Mouse (Mus musculus) bone marrow, adult 2 months (tissue): Measurements from ENCODE around the gene Eif3f.

Experiments used
- CTCF ChIP-seq: fragments of 200-500 bp; IDR thresholded peaks from 2 replicates; pipeline ENCODE4 v1.5.1; 2011; ENCODE audit warnings: low read length, control low read depth; ENCODE audit not compliant: control insufficient read depth, insufficient read depth
- POLR2A ChIP-seq: fragments of 200-500 bp; IDR thresholded peaks from 2 replicates; pipeline ENCODE4 v1.6.1; 2011; ENCODE audit warnings: low read depth, mild to moderate bottlenecking, control low read depth, low read length, borderline replicate concordance; ENCODE audit not compliant: control insufficient read depth

DNA sequence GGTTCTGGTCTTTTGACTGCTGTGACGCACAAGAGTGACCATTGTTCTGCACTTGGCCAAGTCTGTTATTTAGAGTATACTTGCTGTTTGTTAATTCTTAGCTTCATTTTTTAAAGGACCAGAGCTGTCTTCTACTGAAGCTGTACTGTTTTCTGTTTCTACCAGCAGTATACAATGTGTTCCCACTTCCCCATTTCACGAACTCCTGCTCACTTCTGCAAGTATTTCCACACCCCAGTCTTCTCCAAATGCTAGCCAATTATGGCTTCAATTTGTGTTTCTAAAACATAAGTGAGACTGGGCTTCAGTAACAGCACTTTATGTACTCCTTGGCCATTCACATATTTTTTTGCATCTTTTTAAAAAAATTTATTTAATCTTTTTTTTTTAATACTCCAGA, 23.5 kb downstream of the Eif3f start:
- TF ChIP-seq CTCF (no peak), POLR2A (no peak)
